Mouse (Mus musculus) kidney, adult 2 months (tissue): ENCODE measurements around the gene Sik3.

ENCODE experiments used
- CTCF ChIP-seq: fragments of 200-500 bp; conservative IDR thresholded peaks from 2 replicates; pipeline ENCODE4 v1.5.1; 2011; ENCODE audit warnings: low read depth, mild to moderate bottlenecking, control low read depth, low read length, moderate library complexity, mixed read lengths; ENCODE audit not compliant: insufficient read depth, insufficient read length
- POLR2A ChIP-seq: fragments of 200-500 bp; IDR thresholded peaks from one replicate; pipeline ENCODE4 v1.6.1; 2011; ENCODE audit warnings: low read depth, low read length, control low read depth

DNA sequence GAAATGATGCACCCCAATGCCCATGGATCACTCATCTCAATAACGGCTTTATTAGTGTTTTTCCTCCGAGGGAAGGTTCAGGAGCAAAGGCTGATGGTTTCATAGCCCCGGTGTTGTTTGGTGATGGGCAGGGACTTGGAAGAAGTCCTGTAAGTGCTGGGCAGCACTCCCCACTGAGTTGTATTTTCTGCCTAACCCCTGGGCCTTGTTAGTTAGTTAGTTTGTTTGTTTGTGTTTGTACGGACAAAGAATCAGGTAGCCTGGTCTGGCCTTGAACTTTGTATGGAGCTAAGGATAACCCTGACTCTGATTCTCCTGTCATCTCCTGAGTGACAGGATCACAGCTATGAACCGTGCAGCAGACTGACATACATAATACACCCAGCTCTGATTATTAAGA is 74.8 kb downstream of the Sik3 start:
- TF ChIP-seq CTCF (no peak), POLR2A (no peak)
